Mouse (Mus musculus) hindbrain, embryonic 11.5 days (tissue): ENCODE measurements around the gene Trim15. TPM values are rescaled to one million over a fixed set of nuclear protein-coding genes. Genes with fewer than 3 reads are reported as not detected.

Experiments used
- ATAC-seq: fragments of 200-750 bp; cut with Nextera tagmentation; 2 replicates; pipeline ENCODE4 v1.8.0; 2017; ENCODE audit warnings: mild to moderate bottlenecking, moderate TSS enrichment, moderate library complexity; ENCODE audit not compliant: low FRiP score
- DNase-seq: peaks from one replicate; pipeline ENCODE4 v3.0.0-alpha.2; 2015; ENCODE audit warnings: low spot score
- H3K27ac ChIP-seq: fragments of 300-500 bp; sonication (generic); 2 replicates; pipeline ENCODE4 v1.5.1; 2014; ENCODE audit warnings: mild to moderate bottlenecking, low read depth, low read length
- H3K27me3 ChIP-seq: fragments of 300-500 bp; sonication (generic); 2 replicates; pipeline ENCODE4 v1.6.1; 2014; ENCODE audit warnings: mild to moderate bottlenecking, low read length, moderate library complexity, mixed read lengths; ENCODE audit not compliant: control insufficient read depth, insufficient read depth
- H3K36me3 ChIP-seq: fragments of 300-500 bp; sonication (generic); 2 replicates; pipeline ENCODE4 v1.6.1; 2014; ENCODE audit warnings: mild to moderate bottlenecking, low read length, moderate library complexity, mixed read lengths; ENCODE audit not compliant: control insufficient read depth, insufficient read depth
- H3K4me1 ChIP-seq: fragments of 300-500 bp; sonication (generic); replicated peaks from 2 replicates; pipeline ENCODE4 v1.6.1; 2014; ENCODE audit warnings: low read length, mixed read lengths; ENCODE audit not compliant: control insufficient read depth, insufficient read depth
- H3K4me2 ChIP-seq: fragments of 300-500 bp; sonication (generic); replicated peaks from 2 replicates; pipeline ENCODE4 v1.6.1; 2014; ENCODE audit warnings: mild to moderate bottlenecking, low read depth, low read length
- H3K4me3 ChIP-seq: fragments of 300-500 bp; sonication (generic); 2 replicates; pipeline ENCODE4 v1.5.1; 2014; ENCODE audit warnings: low read depth, low read length
- H3K9ac ChIP-seq: fragments of 300-500 bp; sonication (generic); 2 replicates; pipeline ENCODE4 v1.6.1; 2014; ENCODE audit warnings: low read depth, low read length
- H3K9me3 ChIP-seq: fragments of 300-500 bp; sonication (generic); 2 replicates; pipeline ENCODE4 v1.6.1; 2016; ENCODE audit warnings: low read length; ENCODE audit not compliant: control insufficient read depth
- WGBS: fragments of 180-500 bp; shearing (Covaris S2); extraction: QIAGEN DNeasy Blood & Tissue Kit; methylation state at CpG from one replicate; pipeline ENCODE4 v1.1.7; 2014; 5-methylcytosine and 5-hydroxymethylcytosine counted together
- polyA plus RNA-seq: library from polyadenylated mRNA; unstranded; fragments of >200 nt; fragmentation: Nextera tagmentation; extraction: Ambion mirVana; gene quantifications from 2 replicates; pipeline ENCODE4 v1.2.1, GENCODE M21; 2014

The Trim15 gene
- polyA plus RNA-seq, 1 experiment from 2014 or later = 0.48 TPM

GRCm38 (mm10) chr17:36856236-36856635 lies 10.8 kb downstream of the Trim15 start:
- H3K27me3 ChIP-seq = no peaks in the 10 kb centered on the region
- ATAC-seq (no peak), DNase-seq (no peak)
- no peak overlapping the region for H3K9ac ChIP-seq
- WGBS = 95% methylated on average over 4 of the region's 4 CpGs
- 0 out of 2 replicates have a peak, but pooled peaks cover 4% of the 10 kb centered on the region for H3K36me3 ChIP-seq
- no peaks in the 10 kb centered on the region for H3K4me1 ChIP-seq
- no peaks in the 10 kb centered on the region for H3K9me3 ChIP-seq
- no peak overlapping the region for H3K4me2 ChIP-seq
- no peak overlapping the region for H3K27ac ChIP-seq
- H3K4me3 ChIP-seq = no peak overlapping the region

GRCm38 (mm10) chr17:36855484-36855883 lies 11.5 kb downstream of the Trim15 start:
- DNase-seq (no peak), ATAC-seq (no peak)
- Histone ChIP-seq H3K4me1 (no peaks in the 10 kb centered on the region), H3K9me3 (no peaks in the 10 kb centered on the region), H3K4me3 (no peak overlapping the region), H3K27me3 (no peaks in the 10 kb centered on the region), H3K4me2 (no peak overlapping the region), H3K27ac (no peak overlapping the region), H3K9ac (no peak overlapping the region), H3K36me3 (peaks cover 8% of the 10 kb centered on the region; the same call in 1 of the 2 replicates)
- WGBS = 97% methylated on average over 3 of the region's 3 CpGs

GRCm38 (mm10) chr17:36851627-36852026 lies 15.4 kb downstream of the Trim15 start:
- H3K9me3 ChIP-seq = no peaks in the 10 kb centered on the region
- H3K27me3 ChIP-seq = no peaks in the 10 kb centered on the region
- H3K4me1 ChIP-seq = no peaks in the 10 kb centered on the region
- DNase-seq = no peak
- ATAC-seq = no peak
- peaks cover 6% of the 10 kb centered on the region; the same call in 1 of the 2 replicates for H3K36me3 ChIP-seq
- H3K4me3 ChIP-seq = no peak overlapping the region
- 92% methylated on average over 5 of the region's 5 CpGs for WGBS
- no peak overlapping the region for H3K4me2 ChIP-seq
- H3K27ac ChIP-seq = no peak overlapping the region
- no peak overlapping the region for H3K9ac ChIP-seq

GRCm38 (mm10) chr17:36851200-36851599 lies 15.8 kb downstream of the Trim15 start:
- Histone ChIP-seq H3K4me3 (no peak overlapping the region), H3K4me1 (no peaks in the 10 kb centered on the region), H3K27ac (no peak overlapping the region), H3K4me2 (no peak overlapping the region), H3K9ac (no peak overlapping the region), H3K9me3 (no peaks in the 10 kb centered on the region), H3K27me3 (no peaks in the 10 kb centered on the region), H3K36me3 (peaks cover 6% of the 10 kb centered on the region; the same call in 1 of the 2 replicates)
- 93% methylated on average over 5 of the region's 5 CpGs for WGBS
- DNase-seq (no peak), ATAC-seq (no peak)

- no peak overlapping the region for H3K9ac ChIP-seq
- H3K27ac ChIP-seq = no peak overlapping the region
- H3K4me3 ChIP-seq = no peak overlapping the region
- no peaks in the 10 kb centered on the region for H3K4me1 ChIP-seq
- peaks cover 6% of the 10 kb centered on the region; the same call in 1 of the 2 replicates for H3K36me3 ChIP-seq
- no peaks in the 10 kb centered on the region for H3K27me3 ChIP-seq
- no peak for ATAC-seq
- 91% methylated on average over 2 of the region's 2 CpGs for WGBS
- DNase-seq = no peak
- no peaks in the 10 kb centered on the region for H3K9me3 ChIP-seq
- H3K4me2 ChIP-seq = no peak overlapping the region
Measured at GRCm38 (mm10) chr17:36849992-36850391, 17.0 kb downstream of the Trim15 start.

- 84% methylated on average over 5 of the region's 5 CpGs for WGBS
- no peak overlapping the region for H3K4me3 ChIP-seq
- no peak overlapping the region for H3K27ac ChIP-seq
- no peaks in the 10 kb centered on the region for H3K9me3 ChIP-seq
- ATAC-seq = no peak
- H3K27me3 ChIP-seq = no peaks in the 10 kb centered on the region
- H3K36me3 ChIP-seq = peaks cover 4% of the 10 kb centered on the region; the same call in 1 of the 2 replicates
- H3K4me1 ChIP-seq = no peaks in the 10 kb centered on the region
- no peak overlapping the region for H3K4me2 ChIP-seq
- no peak overlapping the region for H3K9ac ChIP-seq
- DNase-seq = no peak
Measured at GRCm38 (mm10) chr17:36848911-36849310, 18.1 kb downstream of the Trim15 start.

- H3K4me1 ChIP-seq = no peaks in the 10 kb centered on the region
- no peak for ATAC-seq
- H3K27me3 ChIP-seq = no peaks in the 10 kb centered on the region
- H3K9me3 ChIP-seq = no peaks in the 10 kb centered on the region
- H3K4me2 ChIP-seq = no peak overlapping the region
- WGBS = 88% methylated on average over 1 of the region's 1 CpGs
- no peaks in the 10 kb centered on the region for H3K36me3 ChIP-seq
- no peak overlapping the region for H3K27ac ChIP-seq
- no peak overlapping the region for H3K4me3 ChIP-seq
- no peak overlapping the region for H3K9ac ChIP-seq
- DNase-seq = no peak
Measured at GRCm38 (mm10) chr17:36844725-36845124, 22.3 kb downstream of the Trim15 start.

GRCm38 (mm10) chr17:36844286-36844719 lies 22.7 kb downstream of the Trim15 start:
- no peaks in the 10 kb centered on the region for H3K4me1 ChIP-seq
- no peak overlapping the region for H3K9ac ChIP-seq
- no peak for DNase-seq
- H3K4me3 ChIP-seq = no peak overlapping the region
- H3K36me3 ChIP-seq = no peaks in the 10 kb centered on the region
- no peaks in the 10 kb centered on the region for H3K9me3 ChIP-seq
- ATAC-seq = no peak
- H3K27me3 ChIP-seq = no peaks in the 10 kb centered on the region
- no peak overlapping the region for H3K27ac ChIP-seq
- no peak overlapping the region for H3K4me2 ChIP-seq

GRCm38 (mm10) chr17:36843696-36844095 lies 23.3 kb downstream of the Trim15 start:
- no peak overlapping the region for H3K9ac ChIP-seq
- WGBS = 80% methylated on average over 7 of the region's 7 CpGs
- no peaks in the 10 kb centered on the region for H3K36me3 ChIP-seq
- H3K4me2 ChIP-seq = no peak overlapping the region
- no peak overlapping the region for H3K4me3 ChIP-seq
- ATAC-seq = no peak
- no peaks in the 10 kb centered on the region for H3K27me3 ChIP-seq
- no peaks in the 10 kb centered on the region for H3K4me1 ChIP-seq
- no peak overlapping the region for H3K27ac ChIP-seq
- H3K9me3 ChIP-seq = no peaks in the 10 kb centered on the region
- DNase-seq = no peak
